In genomic region chr4:130819806-130820205, GRCm38 (mm10) we compare ENCODE assay signal across 24 mouse cellular contexts.
"Had no signal": no experiment of that assay in that cellular context is flagged by ENCODE, and none has a peak within 500 bp of the region (broad histone marks: within the 10 kb centered on the region; RNA-seq: fewer than 3 reads in every experiment).

No protein-coding gene starts in this region.

- H3K4me2 ChIP-seq: heart, embryonic 11.5 days; hindbrain, embryonic 13.5 days; hindbrain, embryonic 15.5 days; kidney, embryonic 15.5 days; limb, embryonic 13.5 days; limb, embryonic 15.5 days; liver, embryonic 12.5 days had no signal

- H3K4me3 ChIP-seq: hindbrain, embryonic 13.5 days; hindbrain, embryonic 15.5 days; kidney, embryonic 15.5 days; limb, embryonic 13.5 days; limb, embryonic 15.5 days; liver, embryonic 12.5 days had no signal

- ATAC-seq: hindbrain, postnatal 0 days; intestine, embryonic 16.5 days; liver, embryonic 12.5 days had no signal

- H3K9ac ChIP-seq: hindbrain, embryonic 13.5 days; hindbrain, embryonic 15.5 days; kidney, embryonic 15.5 days; limb, embryonic 13.5 days; limb, embryonic 15.5 days; liver, embryonic 12.5 days; liver, embryonic 14.5 days had no signal

- H3K36me3 ChIP-seq: liver, embryonic 12.5 days had no signal

- DNase-seq: gastrocnemius, postnatal 14 days; gastrocnemius, postnatal 36 days; heart, adult 11 months; heart, postnatal 14 days; heart, postnatal 36 days; kidney, adult 11 months; kidney, adult 2 months; kidney, adult 9 months; kidney, postnatal 14 days; kidney, postnatal 36 days; layer of hippocampus, adult 9-11 months; layer of hippocampus, postnatal 36 days; left cerebral cortex, postnatal 4 days had no signal

- H3K9me3 ChIP-seq: hindbrain, embryonic 13.5 days; hindbrain, embryonic 15.5 days; kidney, embryonic 15.5 days; limb, embryonic 13.5 days; limb, embryonic 15.5 days; liver, embryonic 12.5 days had no signal

- H3K4me1 ChIP-seq: liver, embryonic 12.5 days had no signal

- H3K27ac ChIP-seq: hindbrain, embryonic 13.5 days; hindbrain, embryonic 15.5 days; hindbrain, postnatal 0 days; kidney, postnatal 0 days; limb, embryonic 13.5 days; limb, embryonic 15.5 days; liver, embryonic 12.5 days; liver, embryonic 14.5 days had no signal

- H3K27me3 ChIP-seq: hindbrain, embryonic 15.5 days; kidney, embryonic 15.5 days; limb, embryonic 13.5 days; limb, embryonic 15.5 days; liver, embryonic 12.5 days had no signal
